Mouse (Mus musculus): ENCODE data around the gene Cxcl9. TPM values are rescaled to one million over a fixed set of nuclear protein-coding genes. Genes with fewer than 3 reads are reported as not detected.
A peak's percentile ranks its signal among the peaks of the same experiment; 100 is the strongest.

Gene Cxcl9
- polyA plus RNA-seq, 1 experiment from 2014 or later, result not detected

DNA sequence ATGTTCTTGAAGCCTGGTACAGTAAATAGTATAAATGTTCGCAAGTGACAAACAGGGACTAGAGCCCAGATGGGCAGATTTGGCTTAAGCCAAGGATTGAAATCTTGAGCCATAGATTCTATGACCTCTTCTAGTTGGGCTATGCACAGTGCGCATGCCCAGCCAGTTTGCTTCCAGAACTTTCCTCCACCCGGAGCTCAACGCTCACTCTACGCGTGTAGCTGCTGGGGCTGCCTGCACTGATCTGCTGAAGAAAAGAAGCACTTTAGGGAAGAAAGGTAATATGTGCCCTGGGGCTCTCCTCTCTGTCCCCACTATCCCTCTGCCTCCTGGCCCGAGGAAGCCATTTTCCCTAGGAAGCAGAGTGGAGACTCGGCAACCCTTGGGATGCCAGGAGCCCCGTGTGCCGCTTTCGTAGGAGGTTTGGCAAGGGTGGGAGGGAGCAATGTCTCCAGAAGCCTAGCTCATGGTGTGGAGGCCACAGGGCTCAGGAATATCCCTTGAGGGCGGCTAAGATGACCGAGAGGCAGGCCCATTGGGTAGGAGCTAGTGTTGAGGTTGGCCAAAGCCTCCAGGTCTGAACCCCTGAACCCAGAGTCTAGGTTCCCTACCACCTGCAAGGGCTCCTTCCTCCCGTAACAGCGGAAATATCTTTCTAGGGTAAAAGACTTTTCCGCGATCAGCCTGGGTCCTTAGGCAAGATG lies 3.9 kb upstream of the Cxcl9 start, which contains the start of gene Art3:
TSS of gene Art3 (plus strand) at position 193 of the 704 bp plus-strand sequence.
- ATAC-seq (ENCODE audit: low FRiP score, low read depth), result no peak
- 96% methylated on average over 17 of the region's 17 CpGs for WGBS

DNA sequence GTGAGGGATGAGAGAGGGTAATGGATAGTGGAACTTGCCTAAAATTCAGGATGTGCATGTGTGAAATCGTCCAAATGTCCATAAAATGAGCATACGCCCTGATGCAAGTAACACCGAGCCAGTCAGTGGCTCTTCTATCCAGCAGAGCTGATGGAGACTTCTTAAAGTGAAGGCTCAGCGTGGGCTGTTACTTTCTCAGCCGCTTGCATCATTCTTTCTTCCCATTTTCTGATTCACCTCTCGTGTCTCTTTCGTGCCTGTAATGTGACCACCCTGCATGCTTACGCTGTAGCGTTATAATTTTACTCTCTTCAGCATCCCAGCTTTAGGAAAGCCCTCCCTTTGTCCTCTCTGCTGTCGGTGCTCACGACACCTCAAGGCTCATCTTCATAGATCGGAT lies 3.2 kb upstream of the Cxcl9 start:
- no peak overlapping the region for H3K9ac ChIP-seq (replicated peaks)
- H3K36me3 ChIP-seq, result no peaks in the 10 kb centered on the region
- WGBS, result 88% methylated on average over 12 of the region's 12 CpGs
- H3K9me3 ChIP-seq, result no peaks in the 10 kb centered on the region
- H3K4me2 ChIP-seq (replicated peaks), result no peak overlapping the region
- H3K27me3 ChIP-seq, result no peaks in the 10 kb centered on the region
- H3K4me1 ChIP-seq, result no peaks in the 10 kb centered on the region
- no peak for ATAC-seq (ENCODE audit: low FRiP score, low read depth)
- H3K27ac ChIP-seq (replicated peaks), result no peak overlapping the region
- no peak overlapping the region for H3K4me3 ChIP-seq

More for the DNA sequence above, 3.9 kb upstream of the Cxcl9 start, which contains the start of gene Art3:
- no peak within 1 kb of the TSS for H3K4me2 ChIP-seq (replicated peaks)
- no peaks in the 10 kb centered on the region for H3K27me3 ChIP-seq
- no peaks in the 10 kb centered on the region for H3K9me3 ChIP-seq
- H3K4me3 ChIP-seq, result no peak within 1 kb of the TSS
- no peak within 1 kb of the TSS for H3K9ac ChIP-seq (replicated peaks)
- no peak within 1 kb of the TSS for H3K27ac ChIP-seq (replicated peaks)
- no peaks in the 10 kb centered on the region for H3K4me1 ChIP-seq
- no peaks in the 10 kb centered on the region for H3K36me3 ChIP-seq

DNA sequence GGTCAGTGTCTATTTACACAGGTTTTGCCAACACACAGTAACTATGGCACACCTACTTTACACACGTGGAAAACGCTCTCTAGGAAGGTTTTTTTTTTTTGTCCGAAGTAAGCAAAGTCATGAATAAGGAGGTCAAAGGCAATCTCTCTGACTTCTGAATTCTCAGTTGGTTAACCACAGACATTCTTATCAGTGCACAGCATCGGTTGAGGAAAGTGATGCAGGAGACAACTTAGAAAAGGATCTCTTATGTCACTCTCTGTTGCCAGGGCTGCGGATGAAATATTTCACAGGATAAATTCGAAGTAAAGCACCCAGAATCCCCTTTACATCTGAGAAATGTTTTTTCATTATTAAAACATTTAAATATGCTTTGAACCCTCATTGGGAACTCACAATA lies 512 bp downstream of the Cxcl9 start:
- Histone ChIP-seq H3K4me3 (no peak overlapping the region), H3K9ac (replicated peaks) (no peak overlapping the region), H3K27me3 (no peaks in the 10 kb centered on the region), H3K36me3 (no peaks in the 10 kb centered on the region), H3K27ac (replicated peaks) (no peak overlapping the region), H3K4me1 (no peaks in the 10 kb centered on the region), H3K4me2 (replicated peaks) (no peak overlapping the region), H3K9me3 (no peaks in the 10 kb centered on the region)
- no peak for ATAC-seq (ENCODE audit: low FRiP score, low read depth)
- WGBS, result 83% methylated on average over 6 of the region's 6 CpGs

DNA sequence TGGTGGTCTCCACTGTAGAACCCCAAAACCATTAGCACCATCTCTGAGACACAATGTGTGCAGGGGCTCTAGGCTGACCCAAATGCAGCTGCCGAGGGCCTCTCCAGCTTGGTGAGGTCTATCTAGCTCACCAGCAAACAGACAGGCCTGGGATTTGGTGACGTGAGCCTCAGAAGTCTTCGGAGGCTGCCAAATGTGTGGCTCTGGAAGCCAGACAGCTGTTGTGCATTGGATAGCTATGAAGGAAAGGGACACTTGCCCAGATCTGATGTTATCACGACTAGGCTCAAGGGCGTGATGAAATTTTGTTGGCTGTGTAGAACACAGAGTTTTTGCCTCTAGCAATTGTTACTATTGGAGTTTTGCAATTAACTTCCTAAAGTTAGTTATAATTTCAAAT lies 4.6 kb downstream of the Cxcl9 start:
- H3K9me3 ChIP-seq, result no peaks in the 10 kb centered on the region

DNA sequence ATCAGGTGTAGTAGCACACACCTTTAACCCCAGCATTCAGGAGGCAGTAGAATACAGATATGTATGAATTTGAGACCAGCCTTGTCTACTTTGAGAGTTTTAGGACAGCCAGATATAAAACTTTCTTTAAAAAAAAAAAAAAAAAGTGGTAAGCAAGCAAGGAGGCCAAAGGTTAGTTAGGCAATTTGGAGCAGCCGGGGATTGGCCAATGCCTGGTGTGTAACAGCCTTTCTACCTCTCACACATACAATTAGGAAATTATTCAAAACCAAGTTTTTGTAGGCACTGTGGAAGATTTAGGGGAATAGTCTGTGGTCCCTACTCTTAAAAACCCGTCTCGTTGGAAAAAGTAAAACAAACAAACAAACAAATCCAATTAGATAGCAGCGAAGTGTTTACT lies 5.3 kb downstream of the Cxcl9 start:
- Histone ChIP-seq H3K9me3 (no peaks in the 10 kb centered on the region), H3K27me3 (no peaks in the 10 kb centered on the region), H3K36me3 (no peaks in the 10 kb centered on the region), H3K4me2 (replicated peaks) (no peak overlapping the region), H3K4me3 (no peak overlapping the region), H3K27ac (replicated peaks) (no peak overlapping the region), H3K4me1 (no peaks in the 10 kb centered on the region), H3K9ac (replicated peaks) (no peak overlapping the region)
- 81% methylated on average over 4 of the region's 4 CpGs for WGBS
- ATAC-seq (ENCODE audit: low FRiP score, low read depth), result no peak

More for the DNA sequence above, 4.6 kb downstream of the Cxcl9 start:
- Histone ChIP-seq H3K36me3 (no peaks in the 10 kb centered on the region), H3K27me3 (no peaks in the 10 kb centered on the region), H3K27ac (replicated peaks) (no peak overlapping the region), H3K9ac (replicated peaks) (no peak overlapping the region), H3K4me2 (replicated peaks) (no peak overlapping the region), H3K4me3 (no peak overlapping the region), H3K4me1 (no peaks in the 10 kb centered on the region)
- ATAC-seq (ENCODE audit: low FRiP score, low read depth), result no peak
- WGBS, result 86% methylated on average over 5 of the region's 5 CpGs

DNA sequence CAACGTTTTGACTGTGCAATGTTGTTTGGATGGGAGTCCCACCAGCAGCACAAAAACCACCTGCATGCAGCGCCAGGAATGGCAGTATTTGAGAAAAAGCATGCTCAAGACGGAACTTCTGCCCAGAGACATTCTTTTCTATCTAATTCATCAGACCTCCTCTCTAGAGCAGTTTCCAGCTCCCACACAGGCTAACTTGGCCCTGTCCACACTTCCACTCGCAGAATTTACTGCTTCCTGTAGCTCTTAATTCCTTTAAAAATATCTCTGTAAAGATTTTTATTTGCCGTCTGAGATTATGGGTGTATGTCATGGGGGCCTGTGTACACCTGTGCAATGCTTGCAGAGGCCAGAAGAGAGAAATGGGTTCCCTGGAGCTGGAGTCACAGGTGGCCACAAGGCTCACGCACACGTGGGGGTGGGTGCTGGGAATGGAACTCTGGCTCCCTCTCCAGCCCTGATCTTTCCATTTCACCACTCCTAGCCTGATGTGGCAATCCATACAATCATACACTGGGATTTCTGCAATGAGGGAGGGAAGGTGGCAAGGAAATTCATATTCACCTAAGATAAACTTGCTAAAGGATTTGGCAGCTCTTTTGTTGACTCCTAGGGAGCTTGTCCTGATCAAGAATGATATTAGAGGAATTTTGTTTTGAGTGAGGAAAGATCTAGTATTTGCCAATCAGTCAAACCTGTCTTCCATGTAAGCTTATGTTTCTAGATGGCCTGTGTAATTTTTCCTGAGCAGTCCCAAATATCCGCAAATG lies 6.1 kb downstream of the Cxcl9 start:
- Histone ChIP-seq H3K4me1 (no peaks in the 10 kb centered on the region), H3K9me3 (no peaks in the 10 kb centered on the region), H3K9ac (replicated peaks) (no peak overlapping the region), H3K4me2 (replicated peaks) (no peak overlapping the region), H3K4me3 (no peak overlapping the region), H3K27me3 (no peaks in the 10 kb centered on the region), H3K27ac (replicated peaks) (no peak overlapping the region), H3K36me3 (no peaks in the 10 kb centered on the region)
- 76% methylated on average over 8 of the region's 8 CpGs for WGBS
- ATAC-seq (ENCODE audit: low FRiP score, low read depth), result no peak

DNA sequence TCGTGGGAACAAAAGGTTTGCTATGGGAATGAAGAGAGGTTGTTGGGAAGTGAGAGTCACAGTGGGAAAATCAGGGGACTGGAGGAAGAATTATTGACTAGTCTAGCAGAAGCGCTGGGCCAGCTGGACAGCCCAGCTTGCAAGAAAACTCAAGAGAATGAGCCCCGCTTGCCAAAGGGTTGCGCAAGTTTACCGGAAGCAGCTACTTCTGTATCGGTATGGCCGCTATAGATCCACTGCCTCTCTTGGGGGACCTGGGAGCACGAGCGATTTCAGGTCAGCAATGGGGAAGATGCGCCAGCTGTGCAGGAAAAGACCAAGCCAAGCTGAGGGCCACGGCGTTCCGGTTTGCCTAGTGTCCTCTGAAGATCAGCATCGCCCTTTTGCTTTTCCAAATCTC lies 9.3 kb downstream of the Cxcl9 start:
- no peak overlapping the region for H3K9ac ChIP-seq (replicated peaks)
- no peaks in the 10 kb centered on the region for H3K27me3 ChIP-seq
- H3K4me1 ChIP-seq, result no peaks in the 10 kb centered on the region
- no peak overlapping the region for H3K4me3 ChIP-seq
- no peak overlapping the region for H3K4me2 ChIP-seq (replicated peaks)
- H3K36me3 ChIP-seq, result no peaks in the 10 kb centered on the region
- 94% methylated on average over 14 of the region's 14 CpGs for WGBS
- no peak for ATAC-seq (ENCODE audit: low FRiP score, low read depth)
- H3K9me3 ChIP-seq, result no peaks in the 10 kb centered on the region
- no peak overlapping the region for H3K27ac ChIP-seq (replicated peaks)

DNA sequence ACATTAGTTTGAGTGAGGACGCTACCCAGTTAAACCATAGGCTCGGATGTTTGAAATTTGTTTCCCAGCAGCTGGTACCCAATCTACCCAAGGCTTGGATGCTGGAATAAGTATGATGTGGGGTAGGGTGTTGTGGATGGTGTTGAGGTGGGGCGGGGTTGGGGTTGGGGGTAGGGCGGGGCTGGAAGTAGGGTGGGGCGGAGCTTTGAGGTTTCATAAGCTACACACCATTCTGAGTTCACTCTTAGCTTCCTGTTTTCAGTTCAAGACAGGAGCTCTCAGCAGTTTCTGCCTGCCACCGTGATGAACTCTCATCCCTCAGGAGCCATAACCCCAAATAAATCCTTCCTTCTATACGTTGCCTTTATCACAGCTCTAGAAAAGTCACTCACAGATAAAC lies 9.8 kb downstream of the Cxcl9 start:
- no peak for ATAC-seq (ENCODE audit: low FRiP score, low read depth)
- H3K9me3 ChIP-seq, result no peaks in the 10 kb centered on the region
- no peak overlapping the region for H3K4me2 ChIP-seq (replicated peaks)
- no peaks in the 10 kb centered on the region for H3K27me3 ChIP-seq
- no peak overlapping the region for H3K9ac ChIP-seq (replicated peaks)
- H3K36me3 ChIP-seq, result no peaks in the 10 kb centered on the region
- WGBS, result 84% methylated on average over 7 of the region's 7 CpGs
- H3K4me3 ChIP-seq, result no peak overlapping the region
- no peak overlapping the region for H3K27ac ChIP-seq (replicated peaks)
- no peaks in the 10 kb centered on the region for H3K4me1 ChIP-seq

DNA sequence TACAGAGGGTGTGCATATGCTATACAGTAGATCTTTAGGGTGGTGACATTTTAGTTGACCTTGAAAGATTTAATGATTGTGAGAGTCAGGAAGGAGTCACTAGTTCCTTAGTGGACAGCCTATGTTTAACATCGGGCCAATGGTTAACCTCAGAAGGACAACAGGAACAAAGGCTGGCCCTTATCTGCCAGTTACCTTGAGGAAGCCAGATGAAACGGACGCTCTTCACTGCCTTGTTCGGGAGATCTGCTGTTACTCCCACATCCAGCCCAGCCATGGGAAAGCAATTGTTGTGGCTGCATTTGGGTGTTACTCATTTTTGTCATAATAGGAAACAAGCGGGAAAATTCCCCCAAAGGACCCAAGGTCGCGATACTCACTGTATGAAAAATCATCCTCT lies 14.1 kb downstream of the Cxcl9 start:
- Histone ChIP-seq H3K27me3 (no peaks in the 10 kb centered on the region), H3K36me3 (no peaks in the 10 kb centered on the region), H3K9me3 (no peaks in the 10 kb centered on the region), H3K9ac (replicated peaks) (no peak overlapping the region), H3K4me3 (no peak overlapping the region), H3K4me2 (replicated peaks) (no peak overlapping the region), H3K27ac (replicated peaks) (no peak overlapping the region), H3K4me1 (peaks cover 11% of the 10 kb centered on the region)
- ATAC-seq (ENCODE audit: low FRiP score, low read depth), result no peak
- WGBS, result 83% methylated on average over 7 of the region's 7 CpGs

DNA sequence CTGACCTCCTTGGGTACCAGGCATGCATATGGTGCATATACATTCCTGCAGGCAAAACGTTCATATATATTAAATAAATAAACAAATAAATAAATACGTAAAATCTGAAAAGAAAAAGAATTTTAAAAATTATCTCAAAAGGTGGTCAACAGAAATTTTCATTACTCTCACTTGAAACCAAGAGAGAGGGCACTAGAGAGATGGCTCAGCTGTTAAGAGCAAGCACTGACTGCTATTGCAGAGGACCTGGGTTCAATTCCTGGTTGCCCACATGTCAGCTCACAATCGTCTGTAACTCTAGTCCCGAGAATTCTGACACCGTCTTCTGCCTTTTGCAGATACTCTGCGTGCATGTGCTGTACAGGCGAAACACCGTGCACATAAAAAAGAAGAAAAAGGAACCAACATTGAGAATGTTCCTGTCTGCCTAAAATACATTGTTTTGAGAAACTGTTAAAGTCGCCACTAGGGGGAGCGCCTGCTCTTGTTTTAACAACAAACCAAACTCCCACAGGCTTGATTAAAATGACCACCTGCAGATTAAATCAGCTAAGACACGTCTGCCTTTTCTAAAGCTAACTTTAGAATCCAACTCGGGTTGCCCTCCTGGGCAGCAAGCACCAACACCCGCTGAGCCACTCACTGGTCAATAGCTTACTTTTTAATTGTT lies 15.7 kb downstream of the Cxcl9 start:
- Histone ChIP-seq H3K4me3 (no peak overlapping the region), H3K27me3 (no peaks in the 10 kb centered on the region), H3K36me3 (no peaks in the 10 kb centered on the region), H3K4me1 (peaks cover 17% of the 10 kb centered on the region), H3K4me2 (replicated peaks) (no peak overlapping the region), H3K9me3 (no peaks in the 10 kb centered on the region), H3K27ac (replicated peaks) (no peak overlapping the region), H3K9ac (replicated peaks) (no peak overlapping the region)
- ATAC-seq (ENCODE audit: low FRiP score, low read depth), result no peak
- WGBS, result 13% methylated on average over 13 of the region's 13 CpGs

DNA sequence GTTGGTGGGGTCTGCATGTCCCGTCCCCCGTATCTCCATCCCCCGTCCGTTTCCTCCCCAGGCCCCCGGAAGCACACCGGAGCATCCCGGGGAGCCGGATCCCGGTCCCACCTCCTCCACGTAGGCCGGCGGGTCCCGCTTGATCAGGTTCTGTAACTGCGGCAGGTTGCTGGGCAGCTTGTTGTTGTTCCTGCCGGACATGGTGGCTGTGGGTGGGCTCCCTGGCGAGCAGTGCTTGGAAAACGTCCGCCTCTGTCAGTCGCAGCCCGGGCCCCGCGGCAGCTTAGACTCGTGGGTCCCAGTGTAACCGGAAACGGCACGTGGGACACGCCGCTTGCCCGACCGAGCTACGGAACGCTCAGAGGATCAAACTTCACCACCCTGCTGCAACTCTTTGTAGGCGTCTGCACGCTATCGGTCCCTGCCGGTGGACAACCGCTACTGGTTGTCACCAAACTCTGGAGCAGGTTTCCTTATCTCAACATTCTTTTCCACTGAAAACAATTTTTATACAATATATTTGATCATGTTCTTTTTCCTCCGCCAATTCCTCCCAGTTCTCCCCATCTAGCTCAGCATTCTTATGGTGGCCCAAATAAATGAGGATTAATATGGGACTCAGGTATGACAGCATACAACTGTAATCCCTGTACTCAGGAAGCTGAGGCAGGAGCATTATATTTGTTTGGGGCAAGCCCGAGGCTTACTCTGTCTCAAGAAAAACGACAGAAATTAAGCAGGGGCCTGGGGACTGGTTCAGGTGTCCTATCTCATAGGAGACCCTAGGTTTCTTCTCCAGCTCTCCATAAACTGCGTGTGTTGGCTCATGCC lies 18.0 kb downstream of the Cxcl9 start, which contains the start of gene Sdad1:
TSS of gene Sdad1 (minus strand) at position 799 of the 831 bp plus-strand sequence.
- WGBS, result 2% methylated on average over 41 of the region's 41 CpGs
- Histone ChIP-seq H3K9me3 (no peaks in the 10 kb centered on the region), H3K9ac (replicated peaks) (peak within 1 kb of the TSS; percentile 76), H3K4me2 (replicated peaks) (peak within 1 kb of the TSS; percentile 86), H3K36me3 (peaks cover 5% of the 10 kb centered on the region), H3K27ac (replicated peaks) (peak within 1 kb of the TSS; percentile 20; the same call in 1 of the 2 replicates), H3K4me3 (peak within 1 kb of the TSS; percentile 93), H3K27me3 (no peaks in the 10 kb centered on the region), H3K4me1 (peaks cover 17% of the 10 kb centered on the region)
- peak; percentile 94 for ATAC-seq (ENCODE audit: low FRiP score, low read depth)

Measured in midbrain, embryonic 12.5 days (tissue).